Mouse (Mus musculus): Measurements from ENCODE around the gene Arsg.

GRCm38 (mm10) chr11:109436889-109437288 is 36.3 kb upstream of the Arsg start:
- TF ChIP-seq CTCF (IDR thresholded peaks at IDR 0.05; ENCODE audit: control insufficient read depth, insufficient read depth, insufficient read length) (no peak), USF1 (IDR thresholded peaks at IDR 0.05; ENCODE audit: low read depth) (no peak), MAX (IDR thresholded peaks at IDR 0.05) (no peak), MYOG (IDR thresholded peaks at IDR 0.05; ENCODE audit: control insufficient read depth, extremely low read depth, insufficient read length) (no peak), CEBPB (IDR thresholded peaks at IDR 0.05; ENCODE audit: low read depth) (no peak), MYOD1 (IDR thresholded peaks at IDR 0.05; ENCODE audit: control insufficient read depth, insufficient read length, low read depth) (no peak), FOSL1 (IDR thresholded peaks at IDR 0.05; ENCODE audit: insufficient read depth, low read length, poor library complexity, severe bottlenecking) (no peak)
